Mouse (Mus musculus) hematopoietic stem cell, adult 5-6 weeks (primary cell): ENCODE results near the gene Sptbn1. TPM values are rescaled to one million over a fixed set of nuclear protein-coding genes. Genes with fewer than 3 reads are reported as not detected.
A peak's percentile ranks its signal among the peaks of the same experiment; 100 is the strongest.

ENCODE experiments used
- ATAC-seq, 2 experiments: fragments of 125-278 bp in 1 of 2; replicated peaks in 1 of 2; 2 replicates each; pipeline ENCODE4 v1.8.0; 2016 to 2017; ENCODE audit warnings: inconsistent platforms in 2 of 2, mild to moderate bottlenecking in 2 of 2, moderate number of reproducible peaks in 2 of 2, low read depth in 1 of 2, moderate TSS enrichment in 1 of 2; ENCODE audit not compliant: low FRiP score in 2 of 2, poor library complexity in 2 of 2, severe bottlenecking in 2 of 2, insufficient read depth in 1 of 2, low TSS enrichment in 1 of 2
- total RNA-seq: library from RNA; stranded (forward); fragments of 172-1452, 232-1000 nt; gene quantifications from 2 replicates; pipeline ENCODE4 v1.2.3, GENCODE M21; 2017

The Sptbn1 gene
- total RNA-seq, 1 experiment from 2014 or later, result 173 TPM

- no peak for ATAC-seq
Observed at GRCm38 (mm10) chr11:30113631-30114030, 154.3 kb downstream of the Sptbn1 start.

GRCm38 (mm10) chr11:30110634-30111033 lies 157.3 kb downstream of the Sptbn1 start:
- no peak for ATAC-seq

- no peak for ATAC-seq
Observed at GRCm38 (mm10) chr11:30104177-30104576, 163.8 kb downstream of the Sptbn1 start.

- no peak for ATAC-seq
Observed at GRCm38 (mm10) chr11:30102594-30102993, 165.4 kb downstream of the Sptbn1 start.

- no peak for ATAC-seq
Observed at GRCm38 (mm10) chr11:30101796-30102195, 166.2 kb downstream of the Sptbn1 start.

- no peak for ATAC-seq
Observed at GRCm38 (mm10) chr11:30101162-30101561, 166.8 kb downstream of the Sptbn1 start.

GRCm38 (mm10) chr11:30099916-30100315 lies 168.1 kb downstream of the Sptbn1 start:
- peak; percentile 74 to 80 for ATAC-seq

- ATAC-seq, result no peak
Observed at GRCm38 (mm10) chr11:30095212-30095773, 172.7 kb downstream of the Sptbn1 start.

- ATAC-seq, result peak; percentile 70 to 82
Observed at GRCm38 (mm10) chr11:30091892-30092291, 176.1 kb downstream of the Sptbn1 start.

- ATAC-seq, result no peak
Observed at GRCm38 (mm10) chr11:30085114-30085513, 182.9 kb downstream of the Sptbn1 start.

GRCm38 (mm10) chr11:30057299-30057698 lies 210.7 kb downstream of the Sptbn1 start:
- peak; percentile 92 to 95 for ATAC-seq

Other genes starting within 250 kb of the Sptbn1 start
- 4.0 and 8.4 TPM in 2 replicates for gene Eml6, start 242.1 kb downstream of the Sptbn1 start, total RNA-seq
- 1.7 TPM in 1 of 2 replicates, not detected in the other for gene 4930505A04Rik, start 203.7 kb upstream of the Sptbn1 start, total RNA-seq